Mouse (Mus musculus): Measurements from ENCODE around the gene Hspb1. TPM values are rescaled to one million over a fixed set of nuclear protein-coding genes. Genes with fewer than 3 reads are reported as not detected.

Hspb1 gene
- polyA plus RNA-seq, 2 experiments: 1.8 to 1.9 TPM

DNA sequence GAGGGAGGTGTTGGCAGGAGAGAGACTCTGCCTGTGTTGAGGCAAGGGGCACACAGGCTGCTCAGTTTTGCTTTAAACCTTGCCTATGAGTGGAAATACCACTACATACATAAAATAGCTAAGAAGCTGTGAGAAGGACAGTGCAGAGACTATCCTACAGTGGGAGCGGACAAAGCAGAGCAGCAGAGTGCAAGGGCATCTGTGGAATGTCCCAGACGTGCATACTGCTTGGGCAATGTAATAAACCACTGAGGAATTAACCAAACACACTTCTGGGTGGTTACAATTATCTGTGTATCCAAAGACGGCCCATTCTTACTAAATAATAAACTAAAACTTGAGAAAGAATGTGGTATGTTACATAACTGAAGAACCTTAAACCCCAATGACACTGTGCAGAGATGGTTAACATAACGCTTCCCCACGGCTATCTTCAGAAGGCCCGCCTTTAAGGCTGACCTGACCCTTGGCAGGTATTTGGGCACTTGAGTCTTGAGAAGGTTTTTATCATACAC, 28.4 kb downstream of the Hspb1 start:
- no peak overlapping the region for H3K4me2 ChIP-seq (ENCODE audit: low read depth)
- no peak overlapping the region for H3K27ac ChIP-seq
- no peak for ATAC-seq (ENCODE audit: insufficient read depth)
- no peaks in the 10 kb centered on the region for H3K9me3 ChIP-seq (ENCODE audit: control insufficient read depth, low read length)
- 75% methylated on average over 6 of the region's 6 CpGs for WGBS (ENCODE audit: insufficient replicate concordance)
- H3K4me3 ChIP-seq (ENCODE audit: insufficient read depth in 1 of 2, low read depth in 2 of 2, low read length in 2 of 2): no peak overlapping the region
- TF ChIP-seq EP300 (IDR thresholded peaks at IDR 0.05; ENCODE audit: low read depth): no peak
- TF ChIP-seq CTCF (IDR thresholded peaks at IDR 0.05; ENCODE audit: low read depth): no peak
- H3K36me3 ChIP-seq (replicated peaks; ENCODE audit: control insufficient read depth, insufficient read depth, low read depth): peaks cover 18% of the 10 kb centered on the region
- no peak overlapping the region for H3K9ac ChIP-seq (replicated peaks)
- H3K27me3 ChIP-seq (ENCODE audit: control insufficient read depth, insufficient read depth, low read length): no peaks in the 10 kb centered on the region
- H3K4me1 ChIP-seq (replicated peaks; ENCODE audit: control insufficient read depth in 2 of 2, insufficient read depth in 2 of 2, low read length in 1 of 2): peaks cover 0 to 18% of the 10 kb centered on the region in 2 experiments; a peak in 3 of 4 replicates
- DNase-seq (ENCODE audit: low read depth in 3 of 3, low spot score in 3 of 3): no peak

DNA sequence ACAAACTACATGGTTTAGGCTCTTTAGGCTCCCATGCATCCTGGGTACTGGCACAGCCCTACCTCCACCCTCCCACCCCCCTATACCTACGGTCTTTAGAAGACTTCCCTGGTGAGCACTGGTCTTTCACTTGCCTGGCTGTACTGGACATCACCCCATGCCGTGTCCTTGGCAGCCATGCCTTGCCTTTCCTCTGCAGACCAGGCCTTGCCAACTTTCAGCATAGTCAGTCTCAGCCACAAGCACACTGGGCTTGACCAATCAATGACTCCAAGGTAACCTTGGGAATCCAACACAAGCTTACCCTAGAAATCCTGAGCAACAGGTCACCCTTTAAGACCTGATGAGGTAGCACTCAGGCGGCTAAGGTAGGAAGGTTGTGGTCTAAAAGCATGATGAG, 28.9 kb downstream of the Hspb1 start:
- Histone ChIP-seq H3K27me3 (ENCODE audit: control insufficient read depth, insufficient read depth, low read length) (no peaks in the 10 kb centered on the region), H3K9me3 (ENCODE audit: control insufficient read depth, low read length) (no peaks in the 10 kb centered on the region), H3K9ac (replicated peaks) (no peak overlapping the region), H3K4me2 (ENCODE audit: low read depth) (no peak overlapping the region), H3K27ac (no peak overlapping the region), H3K36me3 (replicated peaks; ENCODE audit: control insufficient read depth, insufficient read depth, low read depth) (peaks cover 17% of the 10 kb centered on the region), H3K4me1 (replicated peaks; ENCODE audit: control insufficient read depth in 2 of 2, insufficient read depth in 2 of 2, low read length in 1 of 2) (peaks cover 0 to 18% of the 10 kb centered on the region in 2 experiments; a peak in 3 of 4 replicates), H3K4me3 (ENCODE audit: insufficient read depth in 1 of 2, low read depth in 2 of 2, low read length in 2 of 2) (no peak overlapping the region)
- ATAC-seq (ENCODE audit: insufficient read depth) (no peak), DNase-seq (ENCODE audit: low read depth in 3 of 3, low spot score in 3 of 3) (no peak)
- 80% methylated on average over 3 of the region's 3 CpGs for WGBS (ENCODE audit: insufficient replicate concordance)
- no peak for TF ChIP-seq CTCF (IDR thresholded peaks at IDR 0.05; ENCODE audit: low read depth)
- no peak for TF ChIP-seq EP300 (IDR thresholded peaks at IDR 0.05; ENCODE audit: low read depth)

DNA sequence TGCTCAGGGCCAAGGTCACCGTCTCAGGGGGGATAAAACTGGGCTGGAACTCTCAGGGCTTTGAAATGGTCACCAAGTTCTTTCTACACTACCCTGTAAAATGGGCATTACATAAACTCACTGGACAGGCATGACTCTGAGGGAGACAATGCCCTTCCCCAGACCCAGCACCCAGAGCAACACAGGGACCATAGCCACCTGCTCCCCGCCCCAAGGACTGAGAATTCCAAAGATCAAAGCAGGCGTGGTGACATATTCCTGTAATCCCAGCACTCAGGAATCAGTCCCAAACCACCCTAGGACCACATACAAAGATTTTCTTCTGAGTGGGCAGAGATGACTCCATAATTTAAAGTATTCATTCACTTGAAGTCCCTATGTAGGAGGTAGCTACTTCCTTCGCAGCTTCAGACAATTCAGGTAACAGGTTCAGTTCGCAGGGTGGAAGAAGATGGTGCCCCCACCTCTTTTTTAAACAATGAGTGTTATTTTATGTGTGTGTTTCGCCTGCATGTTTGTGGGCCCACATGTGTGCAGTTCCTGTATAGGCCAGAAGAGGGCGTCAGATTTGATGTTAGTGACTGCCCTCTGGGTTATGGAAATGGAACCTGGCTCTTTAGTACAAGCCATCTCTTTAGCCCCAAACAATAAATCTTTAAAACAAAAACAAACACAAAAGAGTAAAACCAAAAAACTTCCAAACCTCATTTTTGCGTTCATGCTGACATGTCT, 29.8 kb downstream of the Hspb1 start:
- ATAC-seq (ENCODE audit: insufficient read depth) (no peak), DNase-seq (ENCODE audit: low read depth in 3 of 3, low spot score in 3 of 3) (no peak)
- 79% methylated on average over 8 of the region's 8 CpGs for WGBS (ENCODE audit: insufficient replicate concordance)
- Histone ChIP-seq H3K4me1 (replicated peaks; ENCODE audit: control insufficient read depth in 2 of 2, insufficient read depth in 2 of 2, low read length in 1 of 2) (peaks cover 0 to 18% of the 10 kb centered on the region in 2 experiments; a peak in 3 of 4 replicates), H3K36me3 (replicated peaks; ENCODE audit: control insufficient read depth, insufficient read depth, low read depth) (peaks cover 23% of the 10 kb centered on the region), H3K9ac (replicated peaks) (no peak overlapping the region), H3K27me3 (ENCODE audit: control insufficient read depth, insufficient read depth, low read length) (no peaks in the 10 kb centered on the region), H3K4me2 (ENCODE audit: low read depth) (no peak overlapping the region), H3K9me3 (ENCODE audit: control insufficient read depth, low read length) (no peaks in the 10 kb centered on the region), H3K27ac (no peak overlapping the region), H3K4me3 (ENCODE audit: insufficient read depth in 1 of 2, low read depth in 2 of 2, low read length in 2 of 2) (no peak overlapping the region)
- peak; percentile 57 for TF ChIP-seq CTCF (IDR thresholded peaks at IDR 0.05; ENCODE audit: low read depth)
- TF ChIP-seq EP300 (IDR thresholded peaks at IDR 0.05; ENCODE audit: low read depth): no peak

GRCm38 (mm10) chr5:135918059-135918437, 30.3 kb downstream of the Hspb1 start:
- Histone ChIP-seq H3K27me3 (ENCODE audit: control insufficient read depth, insufficient read depth, low read length) (no peaks in the 10 kb centered on the region), H3K4me3 (ENCODE audit: insufficient read depth in 1 of 2, low read depth in 2 of 2, low read length in 2 of 2) (no peak overlapping the region), H3K36me3 (replicated peaks; ENCODE audit: control insufficient read depth, insufficient read depth, low read depth) (peaks cover 23% of the 10 kb centered on the region), H3K27ac (no peak overlapping the region), H3K9me3 (ENCODE audit: control insufficient read depth, low read length) (no peaks in the 10 kb centered on the region), H3K4me1 (replicated peaks; ENCODE audit: control insufficient read depth in 2 of 2, insufficient read depth in 2 of 2, low read length in 1 of 2) (peaks cover 0 to 16% of the 10 kb centered on the region in 2 experiments; a peak in 3 of 4 replicates), H3K4me2 (ENCODE audit: low read depth) (no peak overlapping the region), H3K9ac (replicated peaks) (no peak overlapping the region)
- DNase-seq (ENCODE audit: low read depth in 3 of 3, low spot score in 3 of 3): no peak
- no peak for ATAC-seq (ENCODE audit: insufficient read depth)
- WGBS (ENCODE audit: insufficient replicate concordance): 72% methylated on average over 5 of the region's 5 CpGs
- TF ChIP-seq CTCF (IDR thresholded peaks at IDR 0.05; ENCODE audit: low read depth) (no peak), EP300 (IDR thresholded peaks at IDR 0.05; ENCODE audit: low read depth) (no peak)

GRCm38 (mm10) chr5:135918593-135918992, 30.9 kb downstream of the Hspb1 start:
- Histone ChIP-seq H3K4me2 (ENCODE audit: low read depth) (no peak overlapping the region), H3K4me1 (replicated peaks; ENCODE audit: control insufficient read depth in 2 of 2, insufficient read depth in 2 of 2, low read length in 1 of 2) (peaks cover 0 to 14% of the 10 kb centered on the region in 2 experiments; a peak in 3 of 4 replicates), H3K9ac (replicated peaks) (no peak overlapping the region), H3K9me3 (ENCODE audit: control insufficient read depth, low read length) (no peaks in the 10 kb centered on the region), H3K4me3 (ENCODE audit: insufficient read depth in 1 of 2, low read depth in 2 of 2, low read length in 2 of 2) (no peak overlapping the region), H3K36me3 (replicated peaks; ENCODE audit: control insufficient read depth, insufficient read depth, low read depth) (peaks cover 21% of the 10 kb centered on the region), H3K27me3 (ENCODE audit: control insufficient read depth, insufficient read depth, low read length) (no peaks in the 10 kb centered on the region), H3K27ac (no peak overlapping the region)
- 88% methylated on average over 5 of the region's 5 CpGs for WGBS (ENCODE audit: insufficient replicate concordance)
- TF ChIP-seq EP300 (IDR thresholded peaks at IDR 0.05; ENCODE audit: low read depth) (no peak), CTCF (IDR thresholded peaks at IDR 0.05; ENCODE audit: low read depth) (0 out of 2 replicates have a peak, but pooled peaks have one; percentile 22)
- no peak for ATAC-seq (ENCODE audit: insufficient read depth)
- DNase-seq (ENCODE audit: low read depth in 3 of 3, low spot score in 3 of 3): no peak

Data from liver, embryonic 14.5 days (tissue).